Mouse (Mus musculus) thymus, postnatal 10 days (tissue): Measurements from ENCODE around the gene Wnt4.
A peak's percentile ranks its signal among the peaks of the same experiment; 100 is the strongest.

Experiments used
- DNase-seq, 2 experiments: peaks; one replicate each; pipeline ENCODE4 v3.0.0; 2021; ENCODE audit warnings: low spot score in 2 of 2

Wnt4 gene

GRCm38 (mm10) chr4:137278144-137279040 is 1.1 kb downstream of the Wnt4 start:
- DNase-seq: no peak

DNA sequence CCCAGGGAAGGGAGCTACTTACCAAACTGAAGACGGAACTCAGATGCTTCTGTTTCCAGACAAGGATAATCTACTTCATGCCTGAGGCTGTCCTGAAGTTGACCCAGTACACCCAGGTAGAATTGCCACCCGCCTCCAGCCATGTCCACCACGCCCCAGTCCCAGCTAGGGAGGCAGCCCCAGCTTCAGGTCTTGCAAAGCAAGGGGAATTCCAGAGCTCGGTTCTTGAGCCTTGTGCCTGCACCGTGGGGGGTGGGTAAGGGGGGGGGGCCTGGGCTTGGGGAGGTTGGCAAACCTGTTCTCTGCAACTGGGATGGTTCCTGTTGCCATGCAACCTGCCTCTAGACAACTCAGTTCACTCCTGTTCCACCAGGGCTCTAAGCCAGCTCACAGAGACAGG is 2.1 kb downstream of the Wnt4 start:
- DNase-seq: no peak

DNA sequence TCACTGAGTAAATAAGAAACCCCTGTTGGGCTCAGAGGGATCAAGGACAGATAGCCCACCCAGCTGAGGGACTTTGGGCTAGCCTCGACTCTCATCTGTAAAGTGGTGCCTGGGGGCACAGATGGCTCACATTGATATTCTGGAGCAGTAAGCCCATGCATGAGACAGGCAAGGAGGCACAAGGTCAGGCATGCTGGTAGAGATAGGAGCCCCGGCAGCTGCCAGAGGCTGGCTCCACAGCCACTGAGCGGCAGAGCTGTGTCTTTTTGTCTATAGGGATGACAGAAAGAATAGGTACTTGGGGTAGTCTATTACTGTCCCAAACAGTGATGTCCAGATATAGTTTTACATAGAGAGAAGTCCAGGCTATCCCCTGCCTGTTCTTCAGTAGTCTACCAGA is 4.0 kb downstream of the Wnt4 start:
- DNase-seq: no peak

- no peak for DNase-seq
These were observed 4.8 kb downstream of the Wnt4 start for GRCm38 (mm10) chr4:137282122-137282521.

DNA sequence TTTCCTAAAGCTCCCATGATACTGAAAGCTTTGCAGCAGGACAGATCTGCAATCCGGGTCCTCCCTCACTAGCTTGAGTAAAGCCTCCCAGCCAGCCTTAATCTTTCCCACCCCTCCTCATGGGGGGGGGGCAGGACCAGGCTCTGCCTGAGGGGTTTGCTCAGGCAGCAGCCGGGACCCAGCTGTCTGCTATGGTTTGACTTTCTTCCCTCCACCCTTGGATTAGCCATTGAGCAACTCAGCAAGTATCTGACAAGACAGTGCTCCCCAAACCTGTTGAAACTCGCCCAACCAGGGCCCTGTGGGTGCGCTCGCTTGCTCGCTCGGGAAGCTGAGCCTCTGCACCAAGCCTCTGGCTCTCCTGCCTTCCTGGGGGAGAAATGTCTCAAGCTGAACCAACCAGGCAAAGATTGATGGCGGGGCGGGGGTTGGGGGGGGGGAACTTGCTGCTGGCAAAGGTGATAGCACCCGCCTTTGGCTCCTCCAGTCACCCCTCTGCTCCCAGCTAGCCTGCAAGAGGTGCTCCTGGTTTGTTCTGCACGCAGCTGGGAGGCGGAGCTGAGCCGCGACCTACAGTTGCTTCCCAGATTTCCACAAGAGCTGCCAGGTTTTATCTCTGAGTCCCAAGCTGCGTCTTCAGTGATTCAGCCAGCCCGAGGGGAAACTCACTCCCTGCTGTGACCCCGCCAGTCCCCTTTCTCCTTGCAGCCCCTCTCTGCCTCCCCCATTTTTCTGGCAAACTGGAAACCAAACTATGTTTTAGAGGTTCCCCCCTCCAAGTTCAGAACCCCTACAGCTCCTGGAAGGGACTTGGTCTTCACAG is 5.5 kb downstream of the Wnt4 start:
- no peak for DNase-seq

- DNase-seq: no peak
These were observed 6.1 kb downstream of the Wnt4 start for GRCm38 (mm10) chr4:137283407-137283732.

DNA sequence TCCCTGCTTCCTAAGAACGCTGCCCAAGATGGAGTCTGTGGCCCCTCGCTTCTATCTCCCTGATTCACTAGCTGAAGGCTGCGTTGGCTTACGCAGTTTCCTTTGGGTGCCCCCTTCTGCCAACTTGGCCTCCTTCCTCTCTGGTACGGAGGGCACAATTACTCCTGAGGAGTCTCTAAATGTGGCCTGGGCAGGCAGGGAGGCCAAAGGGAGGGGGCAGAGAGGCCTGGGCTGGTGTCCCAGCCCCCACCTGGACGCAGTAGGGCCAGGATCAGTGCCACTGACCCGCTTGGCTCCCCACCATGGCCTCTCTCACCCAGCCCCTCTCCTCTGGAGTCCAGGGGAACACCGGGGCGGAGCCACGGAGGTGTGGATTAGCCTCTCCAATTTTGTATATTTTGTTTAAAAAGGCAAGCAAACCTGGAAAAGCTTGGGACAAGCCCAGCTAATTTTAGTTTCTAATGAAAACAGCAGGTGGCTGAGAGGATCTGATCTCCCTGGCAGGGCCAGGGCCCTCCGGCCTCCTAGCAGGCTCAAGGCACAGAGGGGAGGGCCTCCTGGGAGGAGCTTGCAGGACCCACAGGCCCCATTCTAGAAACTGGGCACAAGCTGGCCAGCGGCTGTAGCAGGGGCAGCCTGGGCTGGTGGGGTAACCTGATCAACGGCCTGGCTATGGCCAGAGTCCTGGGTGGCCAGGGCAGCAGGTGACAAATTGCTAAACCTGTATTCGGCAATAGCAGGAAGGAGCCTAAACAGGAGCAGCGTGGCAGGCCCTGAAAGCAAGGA is 8.8 kb downstream of the Wnt4 start:
- DNase-seq: no peak

GRCm38 (mm10) chr4:137286662-137286953 is 9.3 kb downstream of the Wnt4 start:
- no peak for DNase-seq

GRCm38 (mm10) chr4:137287206-137287605 is 9.9 kb downstream of the Wnt4 start:
- no peak for DNase-seq

DNA sequence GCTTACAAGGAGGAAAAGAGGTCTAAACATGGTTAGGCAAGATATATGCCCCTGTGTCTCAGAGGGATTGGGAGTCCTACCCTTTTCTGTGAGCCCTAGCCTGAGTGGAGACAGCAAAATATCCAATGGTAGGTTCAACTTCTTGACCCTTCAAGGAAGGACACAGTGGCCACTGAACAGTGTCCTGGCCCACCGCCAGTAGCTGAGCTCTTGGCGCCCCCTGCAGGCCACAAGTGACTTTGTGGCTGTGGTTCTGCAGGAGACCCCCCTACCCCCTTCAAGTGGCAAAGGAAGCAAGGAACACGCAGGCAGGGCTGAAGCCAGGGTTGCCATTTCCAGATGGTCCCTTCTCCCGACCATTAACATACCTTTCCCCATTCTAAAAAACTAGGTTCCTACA is 10.5 kb downstream of the Wnt4 start:
- DNase-seq: peak in 1 of 2 experiments; percentile 51

GRCm38 (mm10) chr4:137289701-137290100 is 12.4 kb downstream of the Wnt4 start:
- DNase-seq: no peak

DNA sequence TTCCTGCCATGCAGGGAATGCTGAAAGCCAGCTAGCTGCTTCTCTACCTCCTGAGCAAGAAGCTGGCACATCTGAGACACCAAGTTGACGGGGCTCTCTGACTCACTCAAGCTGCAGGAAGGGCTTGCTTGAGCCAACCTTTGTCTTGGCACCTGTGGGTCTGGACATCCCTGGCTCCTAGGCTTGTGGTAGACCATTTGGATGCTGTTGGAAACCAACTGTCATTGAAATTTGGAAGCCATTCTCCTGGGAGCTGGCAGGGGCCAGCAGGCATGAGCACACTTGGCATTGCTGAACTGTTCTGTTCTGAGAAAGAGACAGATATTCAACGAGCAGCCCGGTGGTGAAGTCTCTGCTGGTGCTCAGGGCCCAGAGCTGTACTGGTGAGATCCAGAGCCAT is 13.0 kb downstream of the Wnt4 start:
- DNase-seq: no peak

GRCm38 (mm10) chr4:137292625-137293024 is 15.3 kb downstream of the Wnt4 start:
- DNase-seq: no peak

DNA sequence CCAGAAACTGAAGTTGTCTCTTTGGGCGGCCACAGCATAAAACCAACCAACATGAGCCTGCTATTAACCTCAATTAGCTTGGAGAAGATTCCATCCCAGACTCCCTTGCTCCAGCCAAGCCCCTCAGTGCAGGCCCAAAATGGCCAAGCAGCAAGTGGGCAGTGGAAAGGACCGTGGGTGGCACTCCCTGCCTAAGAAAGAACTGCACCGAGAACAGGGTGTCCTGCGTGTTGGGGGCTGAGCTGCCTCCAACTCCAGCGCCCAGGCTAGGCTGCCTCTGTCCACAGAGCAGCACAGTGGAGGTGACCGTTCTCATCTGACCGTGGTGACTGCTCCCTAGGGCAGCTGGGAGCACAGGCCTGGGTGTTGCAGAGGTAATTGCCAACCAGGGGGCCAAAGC is 16.7 kb downstream of the Wnt4 start:
- DNase-seq: no peak

GRCm38 (mm10) chr4:137294474-137294873 is 17.2 kb downstream of the Wnt4 start:
- no peak for DNase-seq

DNA sequence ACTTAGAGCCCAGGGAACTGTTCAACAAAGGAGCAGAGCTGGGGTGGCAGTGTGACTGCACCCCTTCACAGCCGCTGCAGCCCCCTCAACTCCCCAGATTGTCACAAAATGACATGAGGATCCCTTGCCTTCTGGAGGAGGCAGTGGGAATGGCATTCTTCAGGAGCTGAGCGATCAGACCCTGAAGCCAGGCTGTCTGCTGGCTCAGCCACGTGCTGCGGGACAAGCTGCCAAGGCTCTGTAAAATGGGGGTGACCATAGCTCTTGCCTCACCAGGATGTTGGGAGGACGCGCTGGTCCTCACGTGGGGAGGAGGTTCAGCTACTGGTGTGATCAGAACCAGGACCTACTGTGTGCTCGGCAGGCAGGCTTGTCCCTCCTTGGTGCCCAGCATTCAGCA is 17.7 kb downstream of the Wnt4 start:
- no peak for DNase-seq

DNA sequence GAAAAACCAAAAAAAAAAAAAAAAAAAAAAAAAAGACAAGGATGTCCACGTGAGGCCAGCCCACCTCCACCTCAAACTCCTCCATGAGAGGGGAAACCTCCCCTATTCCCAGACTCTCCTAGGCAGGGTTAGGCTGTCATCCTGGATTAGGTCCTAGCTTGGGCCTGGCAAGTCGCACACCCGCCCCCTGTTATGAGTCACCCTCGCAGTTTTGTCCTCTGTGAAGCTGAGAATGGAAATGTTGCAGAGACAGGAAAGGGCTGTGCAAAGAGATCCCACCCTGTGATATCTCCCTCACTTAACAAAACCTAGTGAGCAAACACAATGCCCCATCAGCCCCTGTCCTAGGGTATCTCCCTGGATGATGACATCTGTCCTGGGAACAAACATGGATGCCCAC is 20.3 kb downstream of the Wnt4 start:
- DNase-seq: no peak

- DNase-seq: no peak
These were observed 21.1 kb downstream of the Wnt4 start for GRCm38 (mm10) chr4:137298406-137298805.

DNA sequence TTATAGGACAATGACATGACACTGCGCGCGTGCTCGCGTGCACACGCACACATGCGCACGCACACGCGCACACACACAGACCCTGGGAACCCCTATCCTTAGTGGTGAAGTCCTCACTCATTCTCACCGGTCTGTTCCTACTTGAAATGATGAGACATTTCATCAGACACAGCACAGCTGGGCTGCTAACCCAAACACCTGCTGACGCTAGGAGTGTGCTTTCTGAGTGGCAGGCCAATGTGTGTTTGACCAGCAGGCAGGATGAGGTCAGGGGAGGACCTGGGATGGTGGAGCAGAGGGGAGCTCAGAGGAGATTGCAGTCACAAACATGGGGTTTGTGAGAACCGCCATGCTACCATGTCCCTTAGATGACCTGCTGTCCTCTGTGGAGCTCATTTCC is 22.9 kb downstream of the Wnt4 start:
- DNase-seq: no peak

GRCm38 (mm10) chr4:137301635-137302034 is 24.3 kb downstream of the Wnt4 start:
- DNase-seq: no peak

GRCm38 (mm10) chr4:137304106-137304505 is 26.8 kb downstream of the Wnt4 start:
- no peak for DNase-seq

GRCm38 (mm10) chr4:137305066-137305465 is 27.8 kb downstream of the Wnt4 start:
- DNase-seq: no peak
